Comparison of ENCODE assay signal across 34 mouse cellular contexts in genomic region chr5:30603255-30603654, GRCm38 (mm10). TPM values are rescaled to one million over a fixed set of nuclear protein-coding genes. Genes with fewer than 3 reads are reported as not detected.
DNase-seq lines count a peak whose midpoint lies in the region; ATAC-seq and TF ChIP-seq lines count a peak whose summit lies in the region.
"Had no signal": no experiment of that assay in that cellular context is flagged by ENCODE, and none has a peak within 500 bp of the region (broad histone marks: within the 10 kb centered on the region; RNA-seq: fewer than 3 reads in every experiment).

No protein-coding gene starts in this region.

- no peak for ATAC-seq in heart, embryonic 15.5 days (replicated peaks; ENCODE audit: insufficient number of reproducible peaks, insufficient read depth, low FRiP score, low read depth)
- ATAC-seq in hindbrain, embryonic 12.5 days (ENCODE audit: low FRiP score): no peak
- ATAC-seq: forebrain, embryonic 14.5 days; forebrain, postnatal 0 days; hindbrain, embryonic 16.5 days; intestine, embryonic 15.5 days; Patski had no signal

- no peaks in the 10 kb centered on the region for H3K9me3 ChIP-seq in heart, embryonic 10.5 days
- H3K9me3 ChIP-seq in heart, embryonic 15.5 days (replicated peaks): no peaks in the 10 kb centered on the region
- H3K9me3 ChIP-seq in hindbrain, embryonic 10.5 days: no peaks in the 10 kb centered on the region
- H3K9me3 ChIP-seq in hindbrain, embryonic 12.5 days (replicated peaks): no peaks in the 10 kb centered on the region
- H3K9me3 ChIP-seq: embryonic facial prominence, embryonic 12.5 days; embryonic facial prominence, embryonic 15.5 days; G1E; hindbrain, embryonic 13.5 days; intestine, embryonic 15.5 days had no signal

- DNase-seq in heart, embryonic 10.5 days (ENCODE audit: low spot score): no peak
- no peak for DNase-seq in heart, adult 8-10 months (ENCODE audit: low spot score)
- no peak for DNase-seq in heart, adult 9 months (ENCODE audit: low spot score in 2 of 2)
- no peak for DNase-seq in hindbrain, embryonic 10.5 days (ENCODE audit: low spot score)
- DNase-seq: adrenal gland, adult 2 months; adrenal gland, postnatal 14 days; B cell, adult 2 months; cerebellum, adult 11 months; cerebellum, adult 2 months; cerebellum, adult 9-11 months; cerebellum, postnatal 25 days; forebrain, postnatal 0 days; gastrocnemius, adult 2 months; gastrocnemius, postnatal 14 days; heart, postnatal 36 days; kidney, adult 11 months; kidney, adult 8-10 months had no signal

- TF ChIP-seq POLR2A in olfactory bulb, adult 2 months (IDR thresholded peaks at IDR 0.05; ENCODE audit: insufficient read depth, low read depth, low read length): no peak

- no peak overlapping the region for H3K4me2 ChIP-seq in heart, embryonic 15.5 days
- no peak overlapping the region for H3K4me2 ChIP-seq in hindbrain, embryonic 12.5 days (replicated peaks)
- H3K4me2 ChIP-seq: embryonic facial prominence, embryonic 12.5 days; embryonic facial prominence, embryonic 15.5 days; hindbrain, embryonic 13.5 days; intestine, embryonic 15.5 days had no signal

- H3K27me3 ChIP-seq in heart, embryonic 10.5 days (ENCODE audit: insufficient read depth, poor library complexity, severe bottlenecking): no peaks in the 10 kb centered on the region
- H3K27me3 ChIP-seq in heart, embryonic 15.5 days: no peaks in the 10 kb centered on the region
- no peaks in the 10 kb centered on the region for H3K27me3 ChIP-seq in hindbrain, embryonic 10.5 days (ENCODE audit: insufficient read depth, poor library complexity, severe bottlenecking)
- 0 out of 2 replicates have a peak, but pooled peaks cover 2% of the 10 kb centered on the region for H3K27me3 ChIP-seq in hindbrain, embryonic 12.5 days
- H3K27me3 ChIP-seq: embryonic facial prominence, embryonic 15.5 days; intestine, embryonic 15.5 days had no signal

- H3K4me1 ChIP-seq in heart, embryonic 10.5 days: peaks cover 59% of the 10 kb centered on the region
- peaks cover 56% of the 10 kb centered on the region for H3K4me1 ChIP-seq in heart, embryonic 15.5 days (replicated peaks)
- H3K4me1 ChIP-seq in hindbrain, embryonic 10.5 days (replicated peaks): peaks cover 23% of the 10 kb centered on the region
- H3K4me1 ChIP-seq in hindbrain, embryonic 12.5 days: peaks cover 7% of the 10 kb centered on the region; the same call in 1 of the 2 replicates
- H3K4me1 ChIP-seq in olfactory bulb, adult 2 months (ENCODE audit: control insufficient read depth, insufficient read depth, low read length): peaks cover 43% of the 10 kb centered on the region
- H3K4me1 ChIP-seq: embryonic facial prominence, embryonic 12.5 days; embryonic facial prominence, embryonic 15.5 days had no signal

- peak overlapping the region; percentile 80 for H3K27ac ChIP-seq in heart, embryonic 10.5 days
- peak overlapping the region; percentile 96 for H3K27ac ChIP-seq in heart, embryonic 15.5 days
- 0 out of 2 replicates have a peak overlapping the region, but pooled peaks have one; percentile 16 for H3K27ac ChIP-seq in hindbrain, embryonic 10.5 days
- no peak overlapping the region for H3K27ac ChIP-seq in hindbrain, embryonic 12.5 days
- H3K27ac ChIP-seq in olfactory bulb, adult 2 months (ENCODE audit: insufficient read depth, low read depth, low read length): peak overlapping the region; percentile 7; the same call in 1 of the 2 replicates
- H3K27ac ChIP-seq: embryonic facial prominence, embryonic 12.5 days; embryonic facial prominence, embryonic 15.5 days; gastrocnemius, adult 2 months; hindbrain, embryonic 13.5 days; intestine, embryonic 15.5 days had no signal

- no peak overlapping the region for H3K9ac ChIP-seq in heart, embryonic 15.5 days
- H3K9ac ChIP-seq in hindbrain, embryonic 12.5 days: no peak overlapping the region
- H3K9ac ChIP-seq: embryonic facial prominence, embryonic 12.5 days; embryonic facial prominence, embryonic 15.5 days; forebrain, postnatal 0 days; hindbrain, embryonic 13.5 days; intestine, embryonic 15.5 days had no signal

- TF ChIP-seq CTCF in olfactory bulb, adult 2 months (IDR thresholded peaks at IDR 0.05; ENCODE audit: insufficient read depth, low read depth, low read length): no peak

- no peak overlapping the region for H3K4me3 ChIP-seq in heart, embryonic 10.5 days
- H3K4me3 ChIP-seq in heart, embryonic 15.5 days: no peak overlapping the region
- no peak overlapping the region for H3K4me3 ChIP-seq in hindbrain, embryonic 10.5 days
- H3K4me3 ChIP-seq in hindbrain, embryonic 12.5 days: no peak overlapping the region
- H3K4me3 ChIP-seq in olfactory bulb, adult 2 months (ENCODE audit: insufficient read depth, low read depth, low read length): no peak overlapping the region
- H3K4me3 ChIP-seq: embryonic facial prominence, embryonic 12.5 days; embryonic facial prominence, embryonic 15.5 days; gastrocnemius, adult 2 months; hindbrain, embryonic 13.5 days; intestine, embryonic 15.5 days had no signal

- 75% methylated on average over 3 of the region's 3 CpGs for WGBS in heart, embryonic 10.5 days
- 80% methylated on average over 3 of the region's 3 CpGs for WGBS in heart, embryonic 15.5 days
- 58% methylated on average over 3 of the region's 3 CpGs for WGBS in hindbrain, embryonic 10.5 days
- WGBS in hindbrain, embryonic 12.5 days: 64% methylated on average over 3 of the region's 3 CpGs
- WGBS in olfactory bulb, adult 2 months: 83% methylated on average over 3 of the region's 3 CpGs

- peaks cover 9% of the 10 kb centered on the region for H3K36me3 ChIP-seq in heart, embryonic 10.5 days
- H3K36me3 ChIP-seq in heart, embryonic 15.5 days: no peaks in the 10 kb centered on the region
- H3K36me3 ChIP-seq in hindbrain, embryonic 10.5 days: no peaks in the 10 kb centered on the region
- no peaks in the 10 kb centered on the region for H3K36me3 ChIP-seq in hindbrain, embryonic 12.5 days
- H3K36me3 ChIP-seq: embryonic facial prominence, embryonic 12.5 days; embryonic facial prominence, embryonic 15.5 days; G1E; hindbrain, embryonic 13.5 days; intestine, embryonic 15.5 days had no signal

RNA-seq across cellular contexts. Expression of gene Kcnk3, which starts 15.3 kb away (rescaled TPM):
- 17.0 and 34.2 TPM in 2 replicates for polyA plus RNA-seq in heart, embryonic 10.5 days (2016; fragmentation: Nextera tagmentation; extraction: Ambion mirVana)
- 100 to 1,000 TPM; 268 to 282 (median 276) TPM for total RNA-seq in heart, adult 8-10 months (2022)
- 16.5 and 27.5 TPM in 2 replicates for polyA plus RNA-seq in heart, embryonic 15.5 days (2015; fragmentation: Nextera tagmentation; extraction: Ambion mirVana)
- 0.12 and 0.52 TPM in 2 replicates for polyA plus RNA-seq in hindbrain, embryonic 10.5 days (2016; fragmentation: Nextera tagmentation; extraction: Ambion mirVana)
- 1.5 and 1.6 TPM in 2 replicates for polyA plus RNA-seq in hindbrain, embryonic 12.5 days (2016; fragmentation: Nextera tagmentation; extraction: Ambion mirVana)
- not detected in 2 replicates for polyA plus RNA-seq in olfactory bulb, adult 2 months (2012; ENCODE audit: insufficient read depth, insufficient read length, low replicate concordance, missing spikeins)
- total RNA-seq: CH12.LX; common myeloid progenitor, adult 5-6 weeks had no signal
- polyA plus RNA-seq: G1E, Patski had no signal

RNA-seq across cellular contexts. Expression of gene Slc35f6, which starts 44.5 kb away (rescaled TPM):
- polyA plus RNA-seq in heart, embryonic 10.5 days (2016; fragmentation: Nextera tagmentation; extraction: Ambion mirVana): 25.5 and 28.4 TPM in 2 replicates
- total RNA-seq in heart, adult 8-10 months (2022): 10 to 100 TPM; 48.3 to 60.9 (median 54.9) TPM
- polyA plus RNA-seq in heart, embryonic 15.5 days (2015; fragmentation: Nextera tagmentation; extraction: Ambion mirVana): 22.2 and 28.2 TPM in 2 replicates
- 25.5 and 28.9 TPM in 2 replicates for polyA plus RNA-seq in hindbrain, embryonic 10.5 days (2016; fragmentation: Nextera tagmentation; extraction: Ambion mirVana)
- polyA plus RNA-seq in hindbrain, embryonic 12.5 days (2016; fragmentation: Nextera tagmentation; extraction: Ambion mirVana): 28.2 and 29.3 TPM in 2 replicates
- polyA plus RNA-seq in olfactory bulb, adult 2 months (2012; ENCODE audit: insufficient read depth, insufficient read length, low replicate concordance, missing spikeins): not detected in 2 replicates

RNA-seq across cellular contexts. Expression of gene Cib4, which starts 57.6 kb away (rescaled TPM):
- polyA plus RNA-seq in heart, embryonic 10.5 days (2016; fragmentation: Nextera tagmentation; extraction: Ambion mirVana): not detected in 2 replicates
- total RNA-seq in heart, adult 8-10 months (2022): not detected
- not detected in 2 replicates for polyA plus RNA-seq in heart, embryonic 15.5 days (2015; fragmentation: Nextera tagmentation; extraction: Ambion mirVana)
- polyA plus RNA-seq in hindbrain, embryonic 10.5 days (2016; fragmentation: Nextera tagmentation; extraction: Ambion mirVana): not detected in 2 replicates
- not detected in 2 replicates for polyA plus RNA-seq in hindbrain, embryonic 12.5 days (2016; fragmentation: Nextera tagmentation; extraction: Ambion mirVana)
- polyA plus RNA-seq in olfactory bulb, adult 2 months (2012; ENCODE audit: insufficient read depth, insufficient read length, low replicate concordance, missing spikeins): not detected in 2 replicates
- total RNA-seq: CH12.LX; common myeloid progenitor, adult 5-6 weeks; forebrain, postnatal 0 days; G1E; gastrocnemius, adult 2 months; gastrocnemius, postnatal 14 days; gastrocnemius, postnatal 4 days; heart, postnatal 36 days had no signal
- polyA plus RNA-seq: cerebellum, adult 2 months; embryonic facial prominence, embryonic 12.5 days; forebrain, embryonic 11.5 days; forebrain, embryonic 14.5 days; forebrain, postnatal 0 days; frontal cortex, adult 2 months; G1E; heart, embryonic 14.5 days; hindbrain, embryonic 13.5 days; hindbrain, embryonic 16.5 days; intestine, embryonic 15.5 days; Patski had no signal
